ENCODE assay signal across 8 mouse cellular contexts in genomic region chr7:83891433-83892332, GRCm38 (mm10). TPM values are rescaled to one million over a fixed set of nuclear protein-coding genes. Genes with fewer than 3 reads are reported as not detected.
DNase-seq lines count a peak whose midpoint lies in the region; ATAC-seq lines count a peak whose summit lies in the region.

No protein-coding gene starts in this region.

- H3K36me3 ChIP-seq in hindbrain, embryonic 11.5 days (ENCODE audit: control insufficient read depth, insufficient read depth, low read length): no peaks in the 10 kb centered on the region

- H3K4me1 ChIP-seq in hindbrain, embryonic 11.5 days (replicated peaks; ENCODE audit: control insufficient read depth, insufficient read depth, low read length): no peaks in the 10 kb centered on the region

- peak; percentile 97 for ATAC-seq in hindbrain, embryonic 11.5 days (ENCODE audit: low FRiP score)

- no peaks in the 10 kb centered on the region for H3K9me3 ChIP-seq in hindbrain, embryonic 11.5 days (ENCODE audit: control insufficient read depth, low read length)

- H3K4me3 ChIP-seq in hindbrain, embryonic 11.5 days (ENCODE audit: low read depth, low read length): peak overlapping the region; percentile 76

- H3K4me2 ChIP-seq in hindbrain, embryonic 11.5 days (replicated peaks; ENCODE audit: low read depth, low read length): peak overlapping the region; percentile 64

- 2% methylated on average over 43 of the region's 44 CpGs for WGBS in hindbrain, embryonic 11.5 days

- H3K9ac ChIP-seq in hindbrain, embryonic 11.5 days (ENCODE audit: low read depth, low read length): peak overlapping the region; percentile 81

- DNase-seq in Muller cell, postnatal 12 days (ENCODE audit: inconsistent ontology term): peak; percentile 100
- DNase-seq in cerebellum, adult 9-11 months: peak; percentile 98
- DNase-seq in frontal cortex, adult 2 months (ENCODE audit: extremely low spot score in 1 of 2, low spot score in 1 of 2): peak; percentile 97 to 98
- peak; percentile 98 for DNase-seq in hindbrain, embryonic 11.5 days (ENCODE audit: low spot score)
- peak; percentile 94 to 97 for DNase-seq in layer of hippocampus, postnatal 10 days (ENCODE audit: low spot score in 2 of 2)
- peak; percentile 100 for DNase-seq in lung, postnatal 10 days
- peak; percentile 99 for DNase-seq in ovary, postnatal 36 days (ENCODE audit: low spot score)
- peak; percentile 100 for DNase-seq in thymus, postnatal 25 days

- H3K27me3 ChIP-seq in hindbrain, embryonic 11.5 days (ENCODE audit: control insufficient read depth, insufficient read depth, low read length): no peaks in the 10 kb centered on the region

- H3K27ac ChIP-seq in hindbrain, embryonic 11.5 days (ENCODE audit: low read depth, low read length): peak overlapping the region; percentile 82

RNA-seq across cellular contexts. Expression of gene Mesd, which starts 7.4 kb away (rescaled TPM):
- 29.5 and 33.9 TPM in 2 replicates for polyA plus RNA-seq in frontal cortex, adult 2 months (2012; rRNA removed)
- 72.8 and 73.3 TPM in 2 replicates for polyA plus RNA-seq in hindbrain, embryonic 11.5 days (2014; fragmentation: Nextera tagmentation; extraction: Ambion mirVana)
- total RNA-seq in layer of hippocampus, postnatal 10 days (2021): 10 to 100 TPM; 71.5 to 75.5 TPM

RNA-seq across cellular contexts. Expression of gene Tlnrd1, which starts 7.6 kb away (rescaled TPM):
- polyA plus RNA-seq in frontal cortex, adult 2 months (2012; rRNA removed): 14.8 and 15.8 TPM in 2 replicates
- 11.6 and 14.9 TPM in 2 replicates for polyA plus RNA-seq in hindbrain, embryonic 11.5 days (2014; fragmentation: Nextera tagmentation; extraction: Ambion mirVana)
- 10 to 100 TPM; 16.8 to 18.1 TPM for total RNA-seq in layer of hippocampus, postnatal 10 days (2021)

Comparison
In these comparisons a context has a peak if more than half of its experiments do, and no peak if none do; other contexts are left out.
1. Peak in every context shown above with its lines: DNase-seq, ATAC-seq, H3K4me3 ChIP-seq and H3K27ac ChIP-seq.